Mouse (Mus musculus) heart, embryonic 14.5 days (tissue): ENCODE measurements at regions not wholly inside any gene's neighbourhood (a gene's known extent, or its start where the extent isn't known, plus 50 kb on each side); places are given as distances from the start of the nearest gene placed in this dataset.

Experiments
- ATAC-seq: fragments of 200-750 bp; cut with Nextera tagmentation; 2 replicates; pipeline ENCODE4 v1.8.0; 2017; ENCODE audit warnings: low read depth, moderate TSS enrichment; ENCODE audit not compliant: insufficient number of reproducible peaks, insufficient read depth, low FRiP score
- H3K27ac ChIP-seq, 2 experiments: fragments of 200-500 bp in 1 of 2; fragments of 300-500 bp in 1 of 2; sonication (generic) in 1 of 2; replicated peaks in 1 of 2; 2 replicates each; pipeline ENCODE4 v1.5.1; 2012 to 2014; ENCODE audit warnings: low read depth in 2 of 2, low read length in 2 of 2, control low read depth in 1 of 2, mild to moderate bottlenecking in 1 of 2, mixed read lengths in 1 of 2; ENCODE audit not compliant: control insufficient read depth in 1 of 2, insufficient read depth in 1 of 2
- H3K27me3 ChIP-seq: fragments of 300-500 bp; sonication (generic); 2 replicates; pipeline ENCODE4 v1.6.1; 2014; ENCODE audit warnings: mild to moderate bottlenecking, low read length, control low read depth; ENCODE audit not compliant: control insufficient read depth, insufficient read depth
- H3K36me3 ChIP-seq: fragments of 300-500 bp; sonication (generic); 2 replicates; pipeline ENCODE4 v1.6.1; 2014; ENCODE audit warnings: mild to moderate bottlenecking, control low read depth, low read length, mixed read lengths; ENCODE audit not compliant: control insufficient read depth, insufficient read depth
- H3K4me1 ChIP-seq, 2 experiments: fragments of 200-500 bp in 1 of 2; fragments of 300-500 bp in 1 of 2; sonication (generic) in 1 of 2; 2 replicates each; pipeline ENCODE4 v1.6.1; 2012 to 2014; ENCODE audit warnings: low read length in 2 of 2, control low read depth in 1 of 2, mixed read lengths in 1 of 2; ENCODE audit not compliant: control insufficient read depth in 2 of 2, insufficient read depth in 2 of 2
- H3K4me2 ChIP-seq: fragments of 300-500 bp; sonication (generic); 2 replicates; pipeline ENCODE4 v1.6.1; 2014; ENCODE audit warnings: mild to moderate bottlenecking, low read length
- H3K4me3 ChIP-seq, 2 experiments: fragments of 200-500 bp in 1 of 2; fragments of 300-500 bp in 1 of 2; sonication (generic) in 1 of 2; 2 replicates each; pipeline ENCODE4 v1.5.1; 2012 to 2014; ENCODE audit warnings: low read length in 2 of 2, mild to moderate bottlenecking in 2 of 2, control low read depth in 1 of 2, low read depth in 1 of 2, moderate library complexity in 1 of 2; ENCODE audit not compliant: control insufficient read depth in 1 of 2, insufficient read depth in 1 of 2
- H3K9ac ChIP-seq: fragments of 300-500 bp; sonication (generic); 2 replicates; pipeline ENCODE4 v1.6.1; 2014; ENCODE audit warnings: mild to moderate bottlenecking, low read length
- H3K9me3 ChIP-seq: fragments of 300-500 bp; sonication (generic); 2 replicates; pipeline ENCODE4 v1.6.1; 2016; ENCODE audit warnings: low read length, control low read depth; ENCODE audit not compliant: control insufficient read depth
- WGBS: fragments of 180-500 bp; shearing (Covaris S2); extraction: QIAGEN DNeasy Blood & Tissue Kit; methylation state at CpG from one replicate; pipeline ENCODE4 v1.1.7; 2014; 5-methylcytosine and 5-hydroxymethylcytosine counted together

DNA sequence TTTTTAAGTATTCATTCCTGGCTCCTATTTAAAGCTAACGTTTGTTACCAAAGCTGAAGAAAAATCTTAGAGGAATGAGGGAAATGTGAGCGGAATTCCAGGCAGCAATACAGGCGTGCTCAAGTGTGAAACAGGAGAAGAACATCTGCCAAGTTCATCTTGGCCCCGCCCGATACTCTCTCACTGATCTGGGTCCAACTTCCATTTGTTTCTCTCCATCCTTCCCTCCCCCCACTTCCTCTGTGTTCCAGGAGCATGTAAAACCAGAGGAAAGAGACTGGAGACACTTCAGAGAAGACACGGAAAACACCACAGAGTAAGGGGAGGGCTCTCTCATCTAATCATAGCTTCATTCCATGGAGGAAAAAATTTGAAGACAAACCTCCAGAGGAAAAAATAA lies 346.7 kb downstream of the Gm11361 start:
- Histone ChIP-seq H3K4me2 (0 out of 2 replicates have a peak overlapping the region, but pooled peaks have one; percentile 8), H3K27me3 (no peaks in the 10 kb centered on the region), H3K36me3 (no peaks in the 10 kb centered on the region), H3K9ac (no peak overlapping the region), H3K4me3 (no peak overlapping the region), H3K27ac (no peak overlapping the region; a peak in 1 of 4 replicates), H3K9me3 (no peaks in the 10 kb centered on the region), H3K4me1 (peaks cover 2 to 7% of the 10 kb centered on the region in 2 experiments; a peak in 2 of 4 replicates)
- ATAC-seq = no peak
- WGBS = 45% methylated on average over 6 of the region's 6 CpGs

DNA sequence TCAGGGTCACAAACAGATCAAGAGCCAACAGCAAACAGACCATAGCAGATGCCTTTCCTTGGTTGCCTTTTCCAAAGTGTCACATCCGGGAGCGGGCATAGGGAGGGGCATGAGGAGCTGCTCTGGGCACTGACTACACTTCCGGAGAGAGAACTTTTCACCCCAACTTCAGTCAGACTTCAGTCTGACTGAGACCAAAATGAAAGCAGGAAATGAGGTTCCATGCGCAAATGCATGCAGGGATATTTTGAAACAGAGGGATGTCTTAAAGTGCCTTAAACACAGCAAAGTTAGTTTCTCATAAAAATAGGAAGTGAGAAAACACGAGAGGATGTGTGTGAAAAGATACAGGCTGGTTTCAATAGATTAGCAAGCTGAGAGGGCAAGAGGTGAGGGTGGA lies 343.5 kb downstream of the Gm11361 start:
- H3K27me3 ChIP-seq = no peaks in the 10 kb centered on the region
- no peak overlapping the region for H3K4me2 ChIP-seq
- H3K4me1 ChIP-seq = peaks cover 2 to 4% of the 10 kb centered on the region in 2 experiments; a peak in 1 of 4 replicates
- WGBS = 61% methylated on average over 5 of the region's 5 CpGs
- H3K27ac ChIP-seq = peak overlapping the region in 1 of 2 experiments; percentile 53; a peak in 1 of 4 replicates
- no peak for ATAC-seq
- no peaks in the 10 kb centered on the region for H3K36me3 ChIP-seq
- no peak overlapping the region for H3K4me3 ChIP-seq
- no peak overlapping the region for H3K9ac ChIP-seq
- H3K9me3 ChIP-seq = no peaks in the 10 kb centered on the region

DNA sequence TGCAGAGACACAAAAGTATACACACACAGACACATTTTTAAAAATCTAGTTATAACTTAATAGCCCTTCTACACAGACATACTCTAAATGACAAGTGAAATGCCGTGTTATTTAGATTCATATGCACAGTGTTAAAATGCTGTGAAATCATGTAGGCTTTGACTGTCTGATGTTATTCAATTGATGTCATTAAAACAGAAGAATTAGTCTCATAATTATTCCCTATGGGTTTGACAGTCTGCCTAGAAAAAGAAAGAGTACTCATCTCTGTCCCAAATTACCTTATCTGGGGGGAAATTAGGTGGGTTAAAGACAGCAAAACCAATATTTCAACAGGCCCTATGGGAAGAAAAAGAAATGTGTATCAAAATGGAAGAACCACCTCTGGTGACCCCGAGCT lies 339.0 kb downstream of the Gm11361 start:
- Histone ChIP-seq H3K4me1 (no peaks in the 10 kb centered on the region), H3K36me3 (no peaks in the 10 kb centered on the region), H3K9ac (no peak overlapping the region), H3K27me3 (no peaks in the 10 kb centered on the region), H3K27ac (no peak overlapping the region), H3K4me2 (no peak overlapping the region), H3K9me3 (no peaks in the 10 kb centered on the region), H3K4me3 (no peak overlapping the region)
- ATAC-seq = no peak
- 90% methylated on average over 2 of the region's 2 CpGs for WGBS

DNA sequence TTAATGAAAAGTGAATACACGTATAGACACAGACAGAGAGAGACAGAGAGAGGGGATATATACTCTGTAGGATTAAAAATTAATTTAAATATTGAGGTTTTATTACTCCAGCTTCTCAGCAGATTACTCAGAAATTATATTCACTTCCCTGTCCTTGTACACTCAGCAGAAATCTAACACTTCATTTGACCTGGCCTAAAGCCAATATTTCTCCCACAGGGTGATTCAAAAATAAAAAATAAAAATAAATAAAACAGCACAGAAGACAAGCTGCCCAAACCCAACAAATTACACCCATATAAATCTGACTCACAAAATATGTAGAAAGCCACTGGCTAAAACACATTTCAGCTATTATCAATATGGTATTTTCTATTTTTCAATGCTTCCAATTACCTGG lies 334.8 kb downstream of the Gm11361 start:
- no peak overlapping the region for H3K9ac ChIP-seq
- 81% methylated on average over 1 of the region's 1 CpGs for WGBS
- H3K36me3 ChIP-seq = no peaks in the 10 kb centered on the region
- no peak overlapping the region for H3K4me2 ChIP-seq
- no peak for ATAC-seq
- no peaks in the 10 kb centered on the region for H3K27me3 ChIP-seq
- no peak overlapping the region for H3K27ac ChIP-seq
- peaks cover 4 to 6% of the 10 kb centered on the region in 2 experiments; a peak in 2 of 4 replicates for H3K4me1 ChIP-seq
- no peaks in the 10 kb centered on the region for H3K9me3 ChIP-seq
- no peak overlapping the region for H3K4me3 ChIP-seq

DNA sequence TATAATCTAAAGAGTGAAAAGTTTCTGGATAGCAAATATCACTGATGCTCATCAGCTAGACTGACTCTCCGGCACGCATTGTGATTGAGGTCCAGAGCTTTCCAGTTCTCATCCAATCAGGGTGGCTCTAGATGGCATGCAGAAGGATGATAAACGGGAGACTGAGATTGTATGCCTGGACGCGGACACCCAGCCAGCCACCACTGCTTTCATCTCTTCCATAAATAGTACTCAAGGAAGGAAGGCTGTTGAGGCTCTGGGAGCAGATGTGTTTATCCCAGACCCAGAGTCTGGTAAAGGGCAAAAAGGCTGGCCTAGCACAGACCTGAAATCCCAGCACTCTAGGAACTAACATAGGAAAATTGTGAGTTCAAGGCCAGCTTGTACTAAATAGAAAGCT lies 330.6 kb downstream of the Gm11361 start:
- Histone ChIP-seq H3K4me2 (no peak overlapping the region), H3K9me3 (no peaks in the 10 kb centered on the region), H3K36me3 (no peaks in the 10 kb centered on the region), H3K27ac (no peak overlapping the region), H3K4me3 (no peak overlapping the region), H3K9ac (no peak overlapping the region), H3K27me3 (no peaks in the 10 kb centered on the region), H3K4me1 (peaks cover 6% of the 10 kb centered on the region in 2 experiments; a peak in 3 of 4 replicates)
- WGBS = 9% methylated on average over 5 of the region's 5 CpGs
- ATAC-seq = no peak

DNA sequence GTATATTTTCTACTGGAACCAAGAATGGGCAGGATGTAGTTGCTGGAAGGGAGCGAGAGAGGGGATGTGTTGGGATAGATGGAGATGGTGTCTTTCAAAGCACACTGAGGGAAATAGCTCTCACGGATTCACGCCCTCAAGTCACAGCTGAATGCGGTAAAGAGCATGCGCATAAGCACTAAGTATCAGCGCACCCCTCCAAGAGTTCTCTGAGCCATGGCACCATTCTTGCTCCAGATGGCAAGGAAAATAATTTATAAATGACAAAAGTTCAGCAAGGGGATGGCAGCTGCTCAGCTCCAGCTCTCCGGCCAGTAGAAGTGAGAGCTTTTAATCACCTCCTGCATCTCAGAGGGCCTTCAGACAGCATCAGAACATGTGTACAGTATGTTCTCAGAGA lies 329.4 kb downstream of the Gm11361 start:
- 90% methylated on average over 7 of the region's 7 CpGs for WGBS
- H3K4me1 ChIP-seq = peaks cover 6% of the 10 kb centered on the region in 2 experiments; a peak in 3 of 4 replicates
- H3K27me3 ChIP-seq = no peaks in the 10 kb centered on the region
- ATAC-seq = no peak
- H3K27ac ChIP-seq = no peak overlapping the region
- H3K9ac ChIP-seq = no peak overlapping the region
- no peaks in the 10 kb centered on the region for H3K9me3 ChIP-seq
- H3K4me2 ChIP-seq = no peak overlapping the region
- H3K4me3 ChIP-seq = no peak overlapping the region
- H3K36me3 ChIP-seq = no peaks in the 10 kb centered on the region

DNA sequence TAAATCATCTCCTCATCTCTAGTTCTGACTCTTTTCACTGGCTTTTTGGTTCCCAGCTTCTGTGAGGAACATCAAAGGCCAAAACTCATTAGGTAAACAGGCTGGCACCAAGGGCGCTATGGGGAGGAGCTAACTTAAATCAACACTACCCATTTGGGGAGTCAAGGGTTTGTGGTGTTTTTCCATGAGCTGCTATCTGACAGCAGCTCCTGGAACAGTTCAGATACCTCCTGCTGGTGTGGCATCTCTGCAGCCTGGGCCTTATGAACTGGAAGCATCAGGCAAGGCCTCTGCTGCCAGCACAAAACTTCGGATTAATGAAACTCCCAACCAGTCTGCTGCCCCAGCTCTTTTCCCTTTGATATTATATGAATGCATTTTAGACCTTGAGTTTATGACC lies 328.8 kb downstream of the Gm11361 start:
- Histone ChIP-seq H3K9me3 (no peaks in the 10 kb centered on the region), H3K9ac (no peak overlapping the region), H3K27ac (no peak overlapping the region), H3K36me3 (no peaks in the 10 kb centered on the region), H3K27me3 (no peaks in the 10 kb centered on the region), H3K4me2 (no peak overlapping the region), H3K4me3 (no peak overlapping the region), H3K4me1 (peaks cover 6% of the 10 kb centered on the region in 2 experiments; a peak in 3 of 4 replicates)
- no peak for ATAC-seq
- 50% methylated on average over 2 of the region's 2 CpGs for WGBS

DNA sequence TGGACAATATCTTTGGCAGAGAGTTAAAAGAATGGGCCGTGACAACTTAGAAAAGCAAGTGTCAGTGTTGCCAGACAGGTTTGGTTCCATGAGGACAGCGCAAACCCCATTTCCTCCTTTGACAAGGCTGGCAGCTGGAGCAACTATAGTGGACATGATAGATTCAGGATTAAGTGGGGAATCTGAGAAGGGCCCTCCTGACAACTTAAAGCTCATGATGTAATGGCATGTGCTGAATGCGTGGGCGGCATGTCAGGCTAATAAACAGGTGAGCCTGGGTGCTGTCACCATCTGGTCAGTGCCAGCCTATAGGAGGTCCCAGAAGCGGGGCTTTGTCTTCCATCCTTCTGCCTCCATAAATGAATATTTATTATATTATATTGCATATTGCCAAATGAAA lies 326.3 kb downstream of the Gm11361 start:
- no peaks in the 10 kb centered on the region for H3K9me3 ChIP-seq
- no peak overlapping the region for H3K4me3 ChIP-seq
- no peaks in the 10 kb centered on the region for H3K36me3 ChIP-seq
- no peak overlapping the region for H3K4me2 ChIP-seq
- H3K27me3 ChIP-seq = no peaks in the 10 kb centered on the region
- peaks cover 5 to 6% of the 10 kb centered on the region in 2 experiments; a peak in 3 of 4 replicates for H3K4me1 ChIP-seq
- no peak for ATAC-seq
- H3K9ac ChIP-seq = no peak overlapping the region
- WGBS = 65% methylated on average over 5 of the region's 5 CpGs
- no peak overlapping the region for H3K27ac ChIP-seq
